Mouse (Mus musculus) megakaryocyte, adult 5-6 weeks (primary cell): ENCODE results near the gene Zbtb18. TPM values are rescaled to one million over a fixed set of nuclear protein-coding genes. Genes with fewer than 3 reads are reported as not detected.
A peak's percentile ranks its signal among the peaks of the same experiment; 100 is the strongest.

Source experiments
- ATAC-seq: 2 replicates; pipeline ENCODE4 v1.8.0; 2016; ENCODE audit warnings: mild to moderate bottlenecking, inconsistent platforms; ENCODE audit not compliant: poor library complexity, severe bottlenecking
- total RNA-seq, 2 experiments: library from RNA; stranded (forward) in 1 of 2; stranded (reverse) in 1 of 2; fragments of 153-499, 151-499 nt in 1 of 2; fragments of 221-1000, 200-1000 nt in 1 of 2; gene quantifications; 2 replicates each; pipeline versions ENCODE4 v1.2.3 to v1.2.4; 2015 to 2017

Gene Zbtb18
- total RNA-seq (2015) (45.0 and 48.4 TPM in 2 replicates), total RNA-seq (2017) (47.9 and 73.7 TPM in 2 replicates)

GRCm38 (mm10) chr1:177442196-177442808 lies at the start of gene Zbtb18:
Gene Zbtb18, plus strand, starts transcription at chr1:177442351.
- ATAC-seq, result 0 out of 2 replicates have a peak, but pooled peaks have one; percentile 1

GRCm38 (mm10) chr1:177397455-177397854 lies 44.7 kb upstream of the Zbtb18 start:
- ATAC-seq, result no peak

- no peak for ATAC-seq
Measured at GRCm38 (mm10) chr1:177405170-177405569, 37.0 kb upstream of the Zbtb18 start.

- peak; percentile 83 for ATAC-seq
Measured at GRCm38 (mm10) chr1:177408690-177409089, 33.5 kb upstream of the Zbtb18 start.

GRCm38 (mm10) chr1:177410769-177411348 lies 31.3 kb upstream of the Zbtb18 start:
- ATAC-seq, result no peak

GRCm38 (mm10) chr1:177411359-177412358 lies 30.5 kb upstream of the Zbtb18 start:
- no peak for ATAC-seq

GRCm38 (mm10) chr1:177419331-177419730 lies 22.8 kb upstream of the Zbtb18 start:
- ATAC-seq, result no peak

GRCm38 (mm10) chr1:177420126-177420525 lies 22.0 kb upstream of the Zbtb18 start:
- ATAC-seq, result no peak

GRCm38 (mm10) chr1:177427862-177428261 lies 14.3 kb upstream of the Zbtb18 start:
- ATAC-seq, result no peak

- no peak for ATAC-seq
Measured at GRCm38 (mm10) chr1:177428338-177428737, 13.8 kb upstream of the Zbtb18 start.

- no peak for ATAC-seq
Measured at GRCm38 (mm10) chr1:177429067-177429466, 13.1 kb upstream of the Zbtb18 start.

GRCm38 (mm10) chr1:177440411-177440810 lies 1.7 kb upstream of the Zbtb18 start:
- no peak for ATAC-seq

GRCm38 (mm10) chr1:177440981-177441491 lies 1.1 kb upstream of the Zbtb18 start:
- no peak for ATAC-seq

- ATAC-seq, result peak; percentile 81
Measured at GRCm38 (mm10) chr1:177441492-177442195, 507 bp upstream of the Zbtb18 start.

GRCm38 (mm10) chr1:177442821-177443723 lies 921 bp downstream of the Zbtb18 start:
- ATAC-seq, result peak; percentile 9

- no peak for ATAC-seq
Measured at GRCm38 (mm10) chr1:177443724-177444482, 1.8 kb downstream of the Zbtb18 start.

- no peak for ATAC-seq
Measured at GRCm38 (mm10) chr1:177444483-177444810, 2.3 kb downstream of the Zbtb18 start.

GRCm38 (mm10) chr1:177444941-177445340 lies 2.8 kb downstream of the Zbtb18 start:
- no peak for ATAC-seq
